Mouse (Mus musculus): ENCODE measurements around the gene Cyp4v3. TPM values are rescaled to one million over a fixed set of nuclear protein-coding genes. Genes with fewer than 3 reads are reported as not detected.

Gene Cyp4v3
- total and polyA plus RNA-seq, 3 experiments = 2.2 to 2.8 (median 2.8) TPM

- dilution Hi-C loops (cut with MboI; ENCODE audit: extremely low pct_ligation_motif_present, extremely low pct_unique_long_range_greater_than_20kb, low sequenced_read_pairs) (no loop called here), in situ Hi-C loops (cut with MboI; ENCODE audit: low pct_ligation_motif_present, low pct_unique_long_range_greater_than_20kb, low sequenced_read_pairs) (no loop called here)
- no peak overlapping the region for H3K9ac ChIP-seq (ENCODE audit: insufficient read depth, low read depth)
- H3K36me3 ChIP-seq (replicated peaks in 1 of 2; ENCODE audit: control insufficient read depth in 1 of 2, insufficient read depth in 1 of 2, low read length in 1 of 2) = no peaks in the 10 kb centered on the region
- H3K9me3 ChIP-seq (replicated peaks; ENCODE audit: low read length) = peaks cover 16% of the 10 kb centered on the region
- no peak for DNase-seq (ENCODE audit: extremely low read depth)
- TF ChIP-seq SIN3A (IDR thresholded peaks at IDR 0.05; ENCODE audit: low read length) (no peak), MEF2A (IDR thresholded peaks at IDR 0.05; ENCODE audit: borderline replicate concordance, low read depth, low read length) (no peak), MXI1 (IDR thresholded peaks at IDR 0.05; ENCODE audit: low read depth, low read length) (no peak), USF2 (conservative IDR thresholded peaks at IDR 0.05; ENCODE audit: low read depth, low read length) (no peak), ZC3H11A (IDR thresholded peaks at IDR 0.05; ENCODE audit: low read depth, low read length) (no peak), MAZ (IDR thresholded peaks at IDR 0.05; ENCODE audit: low read depth, low read length) (no peak), TCF12 (IDR thresholded peaks at IDR 0.05; ENCODE audit: low read depth, low read length) (no peak), MYC (IDR thresholded peaks at IDR 0.05; ENCODE audit: low read depth, low read length) (no peak), USF1 (IDR thresholded peaks at IDR 0.05; ENCODE audit: low read depth, low read length) (no peak), E2F4 (IDR thresholded peaks at IDR 0.05; ENCODE audit: insufficient replicate concordance, low read depth, low read length) (no peak), NRF1 (IDR thresholded peaks at IDR 0.05; ENCODE audit: low read depth, low read length) (no peak), JUND (conservative IDR thresholded peaks at IDR 0.05; ENCODE audit: low read depth, low read length) (no peak), ZKSCAN1 (IDR thresholded peaks at IDR 0.05; ENCODE audit: borderline replicate concordance, low read depth, low read length) (no peak), CTCF (conservative IDR thresholded peaks at IDR 0.05 in 1 of 2, IDR thresholded peaks at IDR 0.05 in 1 of 2; ENCODE audit: low read depth in 2 of 2, low read length in 2 of 2) (no peak), POLR2A (IDR thresholded peaks at IDR 0.05; ENCODE audit: low read depth, low read length) (no peak), ZNF384 (IDR thresholded peaks at IDR 0.05; ENCODE audit: low read depth, low read length) (no peak), ELF1 (IDR thresholded peaks at IDR 0.05; ENCODE audit: low read depth, low read length) (no peak), TBP (conservative IDR thresholded peaks at IDR 0.05; ENCODE audit: low read depth, low read length) (no peak)
- H3K27ac ChIP-seq (ENCODE audit: insufficient read depth, low read depth) = no peak overlapping the region
- no peaks in the 10 kb centered on the region for H3K4me1 ChIP-seq (ENCODE audit: control insufficient read depth in 1 of 2, insufficient read depth in 2 of 2)
- H3K79me2 ChIP-seq (replicated peaks; ENCODE audit: control insufficient read depth, extremely low read depth, insufficient read depth, poor library complexity, severe bottlenecking) = no peaks in the 10 kb centered on the region
- no peak overlapping the region for H3K4me3 ChIP-seq (replicated peaks in 1 of 3; ENCODE audit: low read depth in 2 of 3, low read length in 2 of 3, poor library complexity in 1 of 3)
- H3K27me3 ChIP-seq (replicated peaks) = no peaks in the 10 kb centered on the region
- H3K4me2 ChIP-seq (ENCODE audit: insufficient read depth, low read depth, poor library complexity, severe bottlenecking) = no peak overlapping the region
Measured at GRCm38 (mm10) chr8:45274317-45274716, 58.7 kb downstream of the Cyp4v3 start.

- no peak for DNase-seq (ENCODE audit: extremely low read depth)
- Histone ChIP-seq H3K4me2 (ENCODE audit: insufficient read depth, low read depth, poor library complexity, severe bottlenecking) (no peak overlapping the region), H3K4me1 (ENCODE audit: control insufficient read depth in 1 of 2, insufficient read depth in 2 of 2) (no peaks in the 10 kb centered on the region), H3K4me3 (replicated peaks in 1 of 3; ENCODE audit: low read depth in 2 of 3, low read length in 2 of 3, poor library complexity in 1 of 3) (no peak overlapping the region), H3K9ac (ENCODE audit: insufficient read depth, low read depth) (no peak overlapping the region), H3K79me2 (replicated peaks; ENCODE audit: control insufficient read depth, extremely low read depth, insufficient read depth, poor library complexity, severe bottlenecking) (no peaks in the 10 kb centered on the region), H3K27me3 (replicated peaks) (no peaks in the 10 kb centered on the region), H3K27ac (ENCODE audit: insufficient read depth, low read depth) (no peak overlapping the region), H3K36me3 (replicated peaks in 1 of 2; ENCODE audit: control insufficient read depth in 1 of 2, insufficient read depth in 1 of 2, low read length in 1 of 2) (no peaks in the 10 kb centered on the region), H3K9me3 (replicated peaks; ENCODE audit: low read length) (peaks cover 23% of the 10 kb centered on the region)
- TF ChIP-seq CTCF (conservative IDR thresholded peaks at IDR 0.05 in 1 of 2, IDR thresholded peaks at IDR 0.05 in 1 of 2; ENCODE audit: low read depth in 2 of 2, low read length in 2 of 2) = no peak
- no peak for TF ChIP-seq KAT2A (IDR thresholded peaks at IDR 0.05; ENCODE audit: insufficient replicate concordance, low read length)
- TF ChIP-seq POLR2AphosphoS2 (IDR thresholded peaks at IDR 0.05; ENCODE audit: low read depth, low read length) = no peak
- no peak for TF ChIP-seq USF2 (conservative IDR thresholded peaks at IDR 0.05; ENCODE audit: low read depth, low read length)
- no peak for TF ChIP-seq IRF4 (IDR thresholded peaks at IDR 0.05; ENCODE audit: low read depth, low read length)
- no peak for TF ChIP-seq JUND (conservative IDR thresholded peaks at IDR 0.05; ENCODE audit: low read depth, low read length)
- no peak for TF ChIP-seq ELF1 (IDR thresholded peaks at IDR 0.05; ENCODE audit: low read depth, low read length)
- TF ChIP-seq MEF2A (IDR thresholded peaks at IDR 0.05; ENCODE audit: borderline replicate concordance, low read depth, low read length) = no peak
- TF ChIP-seq MAFK (IDR thresholded peaks at IDR 0.05; ENCODE audit: insufficient replicate concordance, low read length) = no peak
- no peak for TF ChIP-seq GABPA (IDR thresholded peaks at IDR 0.05; ENCODE audit: insufficient replicate concordance, low read depth, low read length)
- TF ChIP-seq E2F4 (IDR thresholded peaks at IDR 0.05; ENCODE audit: insufficient replicate concordance, low read depth, low read length) = no peak
- dilution Hi-C loops (cut with MboI; ENCODE audit: extremely low pct_ligation_motif_present, extremely low pct_unique_long_range_greater_than_20kb, low sequenced_read_pairs) (no loop called here), in situ Hi-C loops (cut with MboI; ENCODE audit: low pct_ligation_motif_present, low pct_unique_long_range_greater_than_20kb, low sequenced_read_pairs) (no loop called here)
Measured at GRCm38 (mm10) chr8:45269056-45269455, 64.0 kb downstream of the Cyp4v3 start.
